In genomic region chr7:25814711-25815110, GRCm38 (mm10) we compare ENCODE assay signal across 29 mouse cellular contexts. TPM values are rescaled to one million over a fixed set of nuclear protein-coding genes. Genes with fewer than 3 reads are reported as not detected.
DNase-seq lines count a peak whose midpoint lies in the region; ATAC-seq and TF ChIP-seq lines count a peak whose summit lies in the region.
"Had no signal": no experiment of that assay in that cellular context is flagged by ENCODE, and none has a peak within 500 bp of the region (broad histone marks: within the 10 kb centered on the region; RNA-seq: fewer than 3 reads in every experiment).

No protein-coding gene starts in this region.

- no peaks in the 10 kb centered on the region for H3K4me1 ChIP-seq in lung, adult 2 months (ENCODE audit: control insufficient read depth, insufficient read depth, low read length)
- H3K4me1 ChIP-seq in intestine, embryonic 14.5 days (replicated peaks; ENCODE audit: control insufficient read depth, insufficient read depth, low read length), result peaks cover 4% of the 10 kb centered on the region; the same call in 1 of the 2 replicates
- H3K4me1 ChIP-seq in intestine, postnatal 0 days (replicated peaks; ENCODE audit: control insufficient read depth, insufficient read depth, low read length), result no peaks in the 10 kb centered on the region

- no peaks in the 10 kb centered on the region for H3K36me3 ChIP-seq in intestine, embryonic 14.5 days (ENCODE audit: control insufficient read depth, insufficient read depth, low read length)
- no peaks in the 10 kb centered on the region for H3K36me3 ChIP-seq in intestine, postnatal 0 days (ENCODE audit: control insufficient read depth, insufficient read depth)
- H3K36me3 ChIP-seq: forebrain, embryonic 12.5 days; heart, embryonic 10.5 days; heart, embryonic 15.5 days; hindbrain, embryonic 13.5 days; limb, embryonic 12.5 days; liver, embryonic 15.5 days; lung, embryonic 15.5 days; midbrain, embryonic 12.5 days; neural tube, embryonic 13.5 days had no signal

- no peak for TF ChIP-seq CTCF in lung, adult 2 months (IDR thresholded peaks at IDR 0.05; ENCODE audit: insufficient read depth, low read length)
- no peak for TF ChIP-seq CTCF in intestine, postnatal 0 days (IDR thresholded peaks at IDR 0.05; ENCODE audit: low read depth)

- WGBS in lung, adult 2 months, result 72% methylated on average over 9 of the region's 9 CpGs
- WGBS in intestine, embryonic 14.5 days, result 73% methylated on average over 9 of the region's 9 CpGs
- 62% methylated on average over 9 of the region's 9 CpGs for WGBS in intestine, postnatal 0 days

- ATAC-seq in intestine, embryonic 14.5 days (replicated peaks; ENCODE audit: low FRiP score, low TSS enrichment, low read depth), result no peak
- ATAC-seq in intestine, postnatal 0 days, result no peak

- H3K4me3 ChIP-seq in lung, adult 2 months (replicated peaks; ENCODE audit: extremely low read depth, low read depth, low read length), result peak overlapping the region; percentile 32
- no peak overlapping the region for H3K4me3 ChIP-seq in intestine, embryonic 14.5 days (ENCODE audit: low read depth, low read length)
- no peak overlapping the region for H3K4me3 ChIP-seq in intestine, postnatal 0 days (ENCODE audit: low read depth, low read length)
- H3K4me3 ChIP-seq: forebrain, embryonic 12.5 days; heart, embryonic 10.5 days; heart, embryonic 15.5 days; hindbrain, embryonic 13.5 days; layer of hippocampus, adult 2 months; left cerebral cortex, adult 2 months; limb, embryonic 12.5 days; liver, embryonic 15.5 days; lung, embryonic 15.5 days; midbrain, embryonic 12.5 days; neural tube, embryonic 13.5 days had no signal

- H3K27ac ChIP-seq in intestine, embryonic 14.5 days (ENCODE audit: low read depth), result no peak overlapping the region
- no peak overlapping the region for H3K27ac ChIP-seq in intestine, postnatal 0 days (ENCODE audit: low read depth, low read length)
- H3K27ac ChIP-seq: forebrain, embryonic 12.5 days; heart, embryonic 10.5 days; heart, embryonic 15.5 days; hindbrain, embryonic 13.5 days; layer of hippocampus, adult 2 months; left cerebral cortex, adult 2 months; limb, embryonic 12.5 days; liver, embryonic 15.5 days; lung, embryonic 15.5 days; midbrain, embryonic 12.5 days; neural tube, embryonic 13.5 days had no signal

- no peak overlapping the region for H3K9ac ChIP-seq in intestine, embryonic 14.5 days (ENCODE audit: low read length)
- H3K9ac ChIP-seq in intestine, postnatal 0 days (ENCODE audit: low read depth, low read length), result no peak overlapping the region
- H3K9ac ChIP-seq: forebrain, embryonic 12.5 days; heart, embryonic 15.5 days; hindbrain, embryonic 13.5 days; limb, embryonic 12.5 days; liver, embryonic 15.5 days; lung, embryonic 15.5 days; midbrain, embryonic 12.5 days; neural tube, embryonic 13.5 days had no signal

- no peaks in the 10 kb centered on the region for H3K9me3 ChIP-seq in intestine, embryonic 14.5 days (ENCODE audit: control insufficient read depth, low read length)
- no peaks in the 10 kb centered on the region for H3K9me3 ChIP-seq in intestine, postnatal 0 days (ENCODE audit: control insufficient read depth)
- H3K9me3 ChIP-seq: forebrain, embryonic 12.5 days; heart, embryonic 10.5 days; heart, embryonic 15.5 days; hindbrain, embryonic 13.5 days; limb, embryonic 12.5 days; liver, embryonic 15.5 days; lung, embryonic 15.5 days; midbrain, embryonic 12.5 days; neural tube, embryonic 13.5 days had no signal

- H3K27me3 ChIP-seq in intestine, embryonic 14.5 days (replicated peaks; ENCODE audit: control insufficient read depth, insufficient read depth, low read length), result peaks cover 5% of the 10 kb centered on the region; the same call in 1 of the 2 replicates
- H3K27me3 ChIP-seq in intestine, postnatal 0 days (replicated peaks; ENCODE audit: control insufficient read depth, insufficient read depth, low read length), result no peaks in the 10 kb centered on the region

- H3K4me2 ChIP-seq in intestine, embryonic 14.5 days (ENCODE audit: low read length), result peak overlapping the region; percentile 84; the same call in 1 of the 2 replicates
- H3K4me2 ChIP-seq in intestine, postnatal 0 days (replicated peaks; ENCODE audit: low read depth), result 0 out of 2 replicates have a peak overlapping the region, but pooled peaks have one; percentile 21
- H3K4me2 ChIP-seq: forebrain, embryonic 12.5 days; hindbrain, embryonic 13.5 days; limb, embryonic 12.5 days; liver, embryonic 15.5 days; lung, embryonic 15.5 days; midbrain, embryonic 12.5 days; neural tube, embryonic 13.5 days had no signal

- TF ChIP-seq POLR2A in lung, adult 2 months (IDR thresholded peaks at IDR 0.05; ENCODE audit: borderline replicate concordance, extremely low read depth, low read depth, low read length), result no peak

- DNase-seq in lung, adult 2 months, result no peak
- no peak for DNase-seq in lung, postnatal 25 days (ENCODE audit: low spot score)
- no peak for DNase-seq in intestine, embryonic 14.5 days (ENCODE audit: low spot score)
- no peak for DNase-seq in spleen, adult 12 weeks (ENCODE audit: low spot score)
- no peak for DNase-seq in adrenal gland, postnatal 4 days (ENCODE audit: low spot score in 2 of 2)
- DNase-seq: adrenal gland, adult 8-10 months; cerebellum, adult 8-10 months; cerebellum, postnatal 36 days; embryo, embryonic 11 days; gastrocnemius, postnatal 14 days; heart, postnatal 36 days; kidney, postnatal 36 days; lung, postnatal 36 days; thymus, adult 2 months; thymus, postnatal 36 days had no signal

RNA-seq across cellular contexts. Expression of gene Cyp2s1, which starts 2.0 kb away (rescaled TPM):
- 116 and 135 TPM in 2 replicates for polyA plus RNA-seq in lung, adult 2 months (2012; rRNA removed)
- 30.6 and 34.6 TPM in 2 replicates for polyA plus RNA-seq in intestine, embryonic 14.5 days (2014; fragmentation: Nextera tagmentation; extraction: Ambion mirVana)
- 9.7 and 11.6 TPM in 2 replicates for polyA plus RNA-seq in intestine, postnatal 0 days (2015; fragmentation: Nextera tagmentation; extraction: Ambion mirVana)
- total RNA-seq in adrenal gland, postnatal 4 days (2021), result 1 to 10 TPM; 4.8 to 7.7 TPM
- total RNA-seq: granulocyte monocyte progenitor cell, adult 5-6 weeks; megakaryocyte, adult 5-6 weeks had no signal

RNA-seq across cellular contexts. Expression of gene Axl, which starts 26.2 kb away (rescaled TPM):
- polyA plus RNA-seq in lung, adult 2 months (2012; rRNA removed), result 91.8 and 92.0 TPM in 2 replicates
- 71.1 and 73.5 TPM in 2 replicates for polyA plus RNA-seq in intestine, embryonic 14.5 days (2014; fragmentation: Nextera tagmentation; extraction: Ambion mirVana)
- 52.1 and 58.8 TPM in 2 replicates for polyA plus RNA-seq in intestine, postnatal 0 days (2015; fragmentation: Nextera tagmentation; extraction: Ambion mirVana)
- 100 to 1,000 TPM; 100 to 102 TPM for total RNA-seq in adrenal gland, postnatal 4 days (2021)
